Mouse (Mus musculus): ENCODE data around the gene Ptgis.

GRCm38 (mm10) chr2:167268411-167268690 lies 27.9 kb upstream of the Ptgis start:
- no peak for TF ChIP-seq CTCF (IDR thresholded peaks at IDR 0.05; ENCODE audit: extremely low read depth, insufficient read length, insufficient replicate concordance, low read depth, low read length)
- TF ChIP-seq POLR2A (IDR thresholded peaks at IDR 0.05; ENCODE audit: low read depth, low read length): no peak
